ENCODE assay signal across 8 mouse cellular contexts in genomic region chr19:16286451-16287175, GRCm38 (mm10).
A peak's percentile ranks its signal among the peaks of the same experiment; 100 is the strongest.
DNase-seq lines count a peak whose midpoint lies in the region; ATAC-seq lines count a peak whose summit lies in the region.

No protein-coding gene starts in this region.

- ATAC-seq in hindbrain, embryonic 14.5 days (ENCODE audit: low FRiP score): no peak
- ATAC-seq in hindbrain, embryonic 12.5 days (ENCODE audit: low FRiP score): no peak
- peak; percentile 54 for ATAC-seq in erythroid progenitor cell, adult 5-6 weeks (replicated peaks; ENCODE audit: low FRiP score, poor library complexity, severe bottlenecking)
- no peak for ATAC-seq in forebrain, embryonic 15.5 days (replicated peaks)

- H3K4me1 ChIP-seq in hindbrain, embryonic 14.5 days (replicated peaks; ENCODE audit: control insufficient read depth, insufficient read depth, low read length): peaks cover 29% of the 10 kb centered on the region
- H3K4me1 ChIP-seq in hindbrain, embryonic 12.5 days: peaks cover 24% of the 10 kb centered on the region; the same call in 1 of the 2 replicates
- H3K4me1 ChIP-seq in forebrain, embryonic 15.5 days: peaks cover 49% of the 10 kb centered on the region

- DNase-seq in hindbrain, embryonic 14.5 days (ENCODE audit: low spot score): no peak
- peak; percentile 68 for DNase-seq in kidney, postnatal 14 days
- peak; percentile 35 to 56 for DNase-seq in lung, postnatal 4 days
- DNase-seq in thymus, postnatal 36 days: no peak
- DNase-seq in spleen, postnatal 36 days (ENCODE audit: low spot score in 2 of 2): no peak

- H3K27ac ChIP-seq in hindbrain, embryonic 14.5 days: peak overlapping the region; percentile 51
- no peak overlapping the region for H3K27ac ChIP-seq in hindbrain, embryonic 12.5 days
- no peak overlapping the region; the same call in 1 of the 2 replicates for H3K27ac ChIP-seq in forebrain, embryonic 15.5 days (replicated peaks)

- no peak overlapping the region for H3K9ac ChIP-seq in hindbrain, embryonic 14.5 days
- no peak overlapping the region for H3K9ac ChIP-seq in hindbrain, embryonic 12.5 days
- H3K9ac ChIP-seq in forebrain, embryonic 15.5 days (replicated peaks): no peak overlapping the region

- no peaks in the 10 kb centered on the region for H3K36me3 ChIP-seq in hindbrain, embryonic 14.5 days (replicated peaks; ENCODE audit: control insufficient read depth, insufficient read depth)
- H3K36me3 ChIP-seq in hindbrain, embryonic 12.5 days: no peaks in the 10 kb centered on the region
- H3K36me3 ChIP-seq in forebrain, embryonic 15.5 days: no peaks in the 10 kb centered on the region

- no peak overlapping the region for H3K4me2 ChIP-seq in hindbrain, embryonic 14.5 days (replicated peaks)
- H3K4me2 ChIP-seq in hindbrain, embryonic 12.5 days (replicated peaks): no peak overlapping the region
- H3K4me2 ChIP-seq in forebrain, embryonic 15.5 days (replicated peaks): no peak overlapping the region

- no peaks in the 10 kb centered on the region for H3K27me3 ChIP-seq in hindbrain, embryonic 14.5 days (ENCODE audit: control insufficient read depth, insufficient read depth, low read length)
- no peaks in the 10 kb centered on the region for H3K27me3 ChIP-seq in hindbrain, embryonic 12.5 days
- H3K27me3 ChIP-seq in forebrain, embryonic 15.5 days: no peaks in the 10 kb centered on the region

- no peaks in the 10 kb centered on the region for H3K9me3 ChIP-seq in hindbrain, embryonic 14.5 days (ENCODE audit: control insufficient read depth, low read length)
- no peaks in the 10 kb centered on the region for H3K9me3 ChIP-seq in hindbrain, embryonic 12.5 days (replicated peaks)
- no peaks in the 10 kb centered on the region for H3K9me3 ChIP-seq in forebrain, embryonic 15.5 days

- 68% methylated on average over 10 of the region's 10 CpGs for WGBS in hindbrain, embryonic 14.5 days
- WGBS in hindbrain, embryonic 12.5 days: 68% methylated on average over 10 of the region's 10 CpGs
- WGBS in forebrain, embryonic 15.5 days: 60% methylated on average over 10 of the region's 10 CpGs

- no peak overlapping the region for H3K4me3 ChIP-seq in hindbrain, embryonic 14.5 days (replicated peaks; ENCODE audit: low read length)
- H3K4me3 ChIP-seq in hindbrain, embryonic 12.5 days: no peak overlapping the region
- H3K4me3 ChIP-seq in forebrain, embryonic 15.5 days: no peak overlapping the region

Comparison
In these comparisons a context has a peak if more than half of its experiments do, and no peak if none do; other contexts are left out.
1. DNase-seq: peak in kidney, postnatal 14 days (single experiment) and lung, postnatal 4 days (2 of 2); none in hindbrain, embryonic 14.5 days (single experiment), thymus, postnatal 36 days (0 of 2) and spleen, postnatal 36 days (0 of 2).